Mouse (Mus musculus): ENCODE measurements at regions not wholly inside any gene's neighbourhood (a gene's known extent, or its start where the extent isn't known, plus 50 kb on each side); places are given as distances from the start of the nearest gene placed in this dataset.

DNA sequence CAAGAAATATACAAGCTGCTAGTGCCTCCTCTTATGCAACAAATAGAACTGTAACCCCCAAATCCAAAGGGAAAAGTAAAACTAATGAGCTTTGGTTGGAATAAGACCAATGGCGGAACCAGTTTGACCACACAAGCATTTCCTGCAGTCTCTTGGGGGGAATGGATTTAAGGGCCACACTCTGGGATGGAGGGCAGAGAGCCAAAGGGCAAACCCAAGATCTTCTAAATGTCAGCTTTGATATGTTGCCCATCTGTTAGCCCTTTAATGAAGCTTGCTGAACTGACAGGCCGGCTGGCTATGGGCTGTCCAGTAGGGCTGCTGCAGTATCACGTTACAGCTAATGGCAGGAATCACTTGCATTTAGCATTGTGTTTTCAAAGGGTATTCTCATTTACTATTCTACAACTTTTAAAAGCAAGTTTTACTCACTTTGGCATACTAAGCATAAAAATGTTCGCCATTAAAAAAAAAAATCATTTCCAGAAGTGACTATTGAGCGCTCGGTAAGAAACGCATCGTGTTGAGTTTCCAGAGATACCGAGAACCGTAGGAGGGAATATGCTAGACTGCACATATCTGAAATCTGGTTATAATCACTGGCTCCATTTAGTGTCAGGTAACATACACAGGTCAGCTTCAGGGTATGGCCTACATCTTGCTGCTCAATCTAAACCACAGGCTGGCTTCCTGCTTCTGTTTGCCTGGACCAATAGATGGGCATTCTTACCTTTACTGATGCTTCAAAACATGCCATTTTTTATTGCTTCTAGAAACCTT is 51.1 kb upstream of the Mmadhc start:
- no peak for TF ChIP-seq CTCF (IDR thresholded peaks at IDR 0.05; ENCODE audit: extremely low read depth, insufficient read length, insufficient replicate concordance, low read depth, low read length)
- no peak for TF ChIP-seq POLR2A (IDR thresholded peaks at IDR 0.05; ENCODE audit: low read depth, low read length)

Data from small intestine, adult 2 months (tissue).